Mouse (Mus musculus) cortical plate, adult 2 months (tissue): ENCODE data around the gene Vdr.

ENCODE experiments used
- CTCF ChIP-seq: fragments of 200-500 bp; IDR thresholded peaks from 2 replicates; pipeline ENCODE4 v1.5.1; 2011; ENCODE audit warnings: mild to moderate bottlenecking, control low read depth, low read length; ENCODE audit not compliant: insufficient read depth; ENCODE audit errors: extremely low read depth
- POLR2A ChIP-seq: fragments of 200-500 bp; IDR thresholded peaks from 2 replicates; pipeline ENCODE4 v1.6.1; 2011; ENCODE audit warnings: mild to moderate bottlenecking, low read length, control low read depth; ENCODE audit not compliant: insufficient read depth; ENCODE audit errors: extremely low read depth

GRCm38 (mm10) chr15:97816199-97816994 is 94.0 kb downstream of the Vdr start:
- TF ChIP-seq CTCF: no peak
- no peak for TF ChIP-seq POLR2A
